Mouse (Mus musculus): ENCODE results near the gene Gsx2. TPM values are rescaled to one million over a fixed set of nuclear protein-coding genes. Genes with fewer than 3 reads are reported as not detected.

The Gsx2 gene
- not detected in 2 replicates for total RNA-seq (2021)
- long read RNA-seq, result 0 reads

- no peak for DNase-seq
Measured at GRCm38 (mm10) chr5:75075383-75075941, at the start of gene Gsx2. Gene Gsx2 (plus strand): TSS chr5:75075601.

- DNase-seq, result no peak
Measured at GRCm38 (mm10) chr5:75035475-75035874, 39.9 kb upstream of the Gsx2 start.

GRCm38 (mm10) chr5:75039307-75039706 lies 36.1 kb upstream of the Gsx2 start:
- DNase-seq, result no peak

- DNase-seq, result no peak
Measured at GRCm38 (mm10) chr5:75043011-75043445, 32.4 kb upstream of the Gsx2 start.

- no peak for DNase-seq
Measured at GRCm38 (mm10) chr5:75043621-75044301, 31.6 kb upstream of the Gsx2 start.

GRCm38 (mm10) chr5:75044310-75044904 lies 31.0 kb upstream of the Gsx2 start, which contains the start of gene Chic2:
Gene Chic2 (minus strand): TSS chr5:75044774.
- peak; percentile 90 for DNase-seq

- DNase-seq, result no peak
Measured at GRCm38 (mm10) chr5:75045371-75045770, 30.0 kb upstream of the Gsx2 start.

GRCm38 (mm10) chr5:75046681-75047321 lies 28.6 kb upstream of the Gsx2 start:
- DNase-seq, result peak; percentile 58

- no peak for DNase-seq
Measured at GRCm38 (mm10) chr5:75051109-75051508, 24.3 kb upstream of the Gsx2 start.

GRCm38 (mm10) chr5:75063177-75063576 lies 12.2 kb upstream of the Gsx2 start:
- DNase-seq, result peak; percentile 23

GRCm38 (mm10) chr5:75066715-75067114 lies 8.7 kb upstream of the Gsx2 start:
- no peak for DNase-seq

- DNase-seq, result peak; percentile 63
Measured at GRCm38 (mm10) chr5:75067125-75067756, 8.2 kb upstream of the Gsx2 start.

GRCm38 (mm10) chr5:75070132-75070531 lies 5.3 kb upstream of the Gsx2 start:
- DNase-seq, result no peak

GRCm38 (mm10) chr5:75070656-75071375 lies 4.6 kb upstream of the Gsx2 start:
- DNase-seq, result no peak

GRCm38 (mm10) chr5:75071951-75072350 lies 3.5 kb upstream of the Gsx2 start:
- DNase-seq, result no peak

- DNase-seq, result no peak
Measured at GRCm38 (mm10) chr5:75072532-75072931, 2.9 kb upstream of the Gsx2 start.

GRCm38 (mm10) chr5:75073167-75073566 lies 2.2 kb upstream of the Gsx2 start:
- no peak for DNase-seq

- no peak for DNase-seq
Measured at GRCm38 (mm10) chr5:75073684-75074083, 1.7 kb upstream of the Gsx2 start.

- DNase-seq, result no peak
Measured at GRCm38 (mm10) chr5:75074132-75074531, 1.3 kb upstream of the Gsx2 start.

GRCm38 (mm10) chr5:75074537-75075382 lies 641 bp upstream of the Gsx2 start:
- no peak for DNase-seq

All from adrenal gland, postnatal 25 days (tissue).